Mouse (Mus musculus) liver, adult (tissue): Measurements from ENCODE around the gene Wfdc15a.

Experiments
- GATA4 ChIP-seq: IDR thresholded peaks from 2 replicates; pipeline ENCODE4 v1.6.1; 2014; ENCODE audit warnings: mild to moderate bottlenecking, low read length; ENCODE audit not compliant: insufficient replicate concordance

The Wfdc15a gene

GRCm38 (mm10) chr2:164184145-164184719, 15.7 kb downstream of the Wfdc15a start:
- no peak for TF ChIP-seq GATA4

DNA sequence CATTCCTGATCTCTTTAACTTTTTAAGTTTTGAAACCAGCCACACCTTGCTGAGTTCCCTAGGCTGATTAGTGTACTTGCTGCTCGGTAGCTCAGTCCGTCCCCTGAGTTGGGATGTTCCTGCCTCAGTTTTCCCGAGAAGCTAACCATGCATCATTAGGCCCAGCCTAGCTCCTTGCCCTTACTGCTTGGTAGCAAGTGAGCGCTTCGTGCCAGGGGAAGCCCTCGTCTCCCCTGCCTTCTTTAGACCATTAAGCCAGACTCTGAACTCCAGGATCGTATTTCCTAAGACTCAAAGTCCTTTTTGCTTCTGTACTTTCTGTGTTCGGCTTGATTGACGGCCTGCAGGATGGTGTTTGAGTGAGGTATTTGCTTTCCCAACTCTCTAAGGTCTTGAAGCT, 16.6 kb downstream of the Wfdc15a start:
- TF ChIP-seq GATA4: no peak

- no peak for TF ChIP-seq GATA4
Measured at GRCm38 (mm10) chr2:164182692-164183255, 17.2 kb downstream of the Wfdc15a start, which contains the start of gene Wfdc5. Wfdc5 (minus strand) TSS chr2:164182742.

GRCm38 (mm10) chr2:164180770-164181169, 19.2 kb downstream of the Wfdc15a start:
- TF ChIP-seq GATA4: no peak

DNA sequence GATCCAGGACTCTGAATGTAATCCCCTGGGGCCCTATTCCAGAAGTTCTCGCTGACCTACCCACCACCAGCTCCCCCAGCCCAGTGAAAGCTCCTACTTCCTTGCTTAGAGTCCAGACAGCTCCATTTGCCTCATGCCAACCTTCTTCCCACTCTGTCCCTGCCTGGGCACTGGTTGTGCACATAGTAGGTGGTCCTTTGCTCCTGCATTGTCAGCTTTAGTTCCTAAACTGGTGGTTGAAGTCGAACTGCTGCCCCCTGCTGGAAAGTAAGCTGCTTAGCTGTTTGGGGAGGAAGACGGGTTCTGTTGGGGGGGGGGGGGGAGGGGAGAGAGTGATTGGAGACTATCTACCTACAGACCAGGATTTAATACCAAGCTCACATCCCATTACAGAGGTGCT, 19.8 kb downstream of the Wfdc15a start:
- no peak for TF ChIP-seq GATA4

DNA sequence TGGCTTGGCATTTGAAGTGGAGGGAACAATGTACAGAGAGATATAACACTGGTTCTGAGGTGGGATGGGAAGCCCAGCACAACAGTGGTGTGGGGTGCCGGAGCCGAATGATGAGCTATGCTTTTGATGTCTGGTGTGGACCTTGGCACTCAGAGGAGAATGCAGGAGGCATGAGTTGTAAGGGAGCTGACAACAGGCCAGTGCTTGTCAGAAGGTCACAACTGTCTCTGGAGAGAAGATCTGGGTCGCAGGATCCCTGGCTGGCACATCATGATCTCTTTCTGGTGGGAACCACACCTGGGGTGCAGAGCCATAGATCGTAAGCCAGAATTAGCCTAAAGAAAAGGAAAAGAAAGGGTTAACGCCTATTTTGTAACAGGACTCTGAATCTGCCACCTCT, 22.1 kb downstream of the Wfdc15a start:
- TF ChIP-seq GATA4: no peak

- TF ChIP-seq GATA4: no peak
Measured at GRCm38 (mm10) chr2:164175850-164176249, 24.1 kb downstream of the Wfdc15a start.

- TF ChIP-seq GATA4: no peak
Measured at GRCm38 (mm10) chr2:164174649-164175395, 25.1 kb downstream of the Wfdc15a start.

GRCm38 (mm10) chr2:164173394-164173793, 26.5 kb downstream of the Wfdc15a start:
- no peak for TF ChIP-seq GATA4

- no peak for TF ChIP-seq GATA4
Measured at GRCm38 (mm10) chr2:164170902-164171301, 29.0 kb downstream of the Wfdc15a start, which contains the start of gene Kcns1. Kcns1 (minus strand) TSS chr2:164171113.

DNA sequence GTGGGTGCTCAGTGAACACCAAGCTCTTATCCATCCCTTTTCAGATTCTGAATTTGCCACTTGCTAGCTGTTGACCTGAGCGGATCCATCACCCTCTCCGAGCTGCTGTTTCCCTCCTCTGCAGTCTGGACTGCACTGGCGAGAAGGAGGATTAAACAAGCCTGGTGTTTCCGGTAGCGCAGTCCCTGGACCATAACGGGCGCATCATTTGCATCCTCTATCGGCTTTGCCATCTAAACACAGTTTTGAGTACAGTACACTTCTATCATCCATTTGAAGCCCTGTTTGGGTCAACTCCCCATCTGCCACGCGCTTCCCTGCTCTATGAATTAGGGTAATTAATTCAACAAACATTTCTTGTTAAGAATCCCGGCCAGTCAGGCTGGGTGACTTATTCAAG, 29.6 kb downstream of the Wfdc15a start:
- TF ChIP-seq GATA4: no peak

GRCm38 (mm10) chr2:164168571-164168946, 31.4 kb downstream of the Wfdc15a start:
- no peak for TF ChIP-seq GATA4

DNA sequence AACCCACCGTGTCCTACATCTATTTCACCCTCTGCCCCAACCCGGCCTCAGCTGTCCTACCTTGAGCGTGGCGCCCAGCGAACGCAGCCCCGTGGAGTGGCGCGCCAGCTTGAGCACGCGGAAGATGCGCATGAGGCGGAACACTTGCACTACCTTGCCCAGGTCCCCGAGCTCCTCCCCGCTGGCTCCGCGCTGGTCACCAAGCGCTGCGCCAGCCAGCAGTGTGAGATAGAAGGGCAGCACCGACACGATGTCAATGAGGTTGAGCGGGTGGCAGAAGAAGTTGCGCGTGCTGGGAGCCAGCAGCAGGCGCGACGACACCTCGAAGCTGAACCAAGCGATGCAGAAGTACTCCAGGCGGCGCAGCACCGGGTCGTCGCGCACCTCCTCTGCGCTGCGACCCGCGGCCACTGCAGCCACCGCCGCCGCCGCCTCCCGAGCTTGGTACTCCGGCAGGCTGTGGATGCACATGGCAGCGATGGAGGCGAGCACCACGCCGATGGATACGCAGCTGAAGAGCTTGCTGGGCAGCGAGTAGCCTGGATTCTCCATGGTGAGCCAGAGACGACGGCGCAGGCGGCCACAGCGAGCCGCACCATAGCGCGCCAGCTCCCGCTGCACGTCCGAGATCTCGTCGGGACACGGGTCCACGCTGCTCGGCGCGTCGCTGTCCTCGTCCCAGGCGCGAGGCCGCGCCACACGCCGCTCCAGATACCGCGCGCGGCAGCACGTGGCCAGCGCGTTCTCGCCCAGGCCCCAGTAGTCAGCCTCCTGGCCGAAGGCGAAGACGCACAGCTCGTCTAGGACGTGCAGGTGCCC, 32.0 kb downstream of the Wfdc15a start:
- no peak for TF ChIP-seq GATA4

DNA sequence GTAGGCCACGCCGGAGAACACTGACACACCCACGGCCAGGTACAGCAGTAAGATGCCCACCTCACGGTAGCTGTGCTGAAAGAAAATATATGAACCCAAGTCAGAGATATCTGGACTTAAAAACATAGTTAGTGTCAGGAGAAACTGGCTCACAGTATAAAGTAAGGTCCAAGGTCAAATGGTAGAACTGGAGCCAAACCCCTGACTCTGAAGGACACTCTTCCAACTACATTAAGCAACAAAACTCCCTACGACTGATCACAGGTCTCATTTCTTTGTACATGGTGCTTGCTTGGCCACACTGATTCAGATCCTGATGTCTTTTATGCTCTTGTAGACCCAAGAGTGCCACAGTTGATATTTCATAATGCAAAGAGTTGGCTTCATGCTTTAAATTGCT, 35.0 kb downstream of the Wfdc15a start:
- TF ChIP-seq GATA4: no peak

DNA sequence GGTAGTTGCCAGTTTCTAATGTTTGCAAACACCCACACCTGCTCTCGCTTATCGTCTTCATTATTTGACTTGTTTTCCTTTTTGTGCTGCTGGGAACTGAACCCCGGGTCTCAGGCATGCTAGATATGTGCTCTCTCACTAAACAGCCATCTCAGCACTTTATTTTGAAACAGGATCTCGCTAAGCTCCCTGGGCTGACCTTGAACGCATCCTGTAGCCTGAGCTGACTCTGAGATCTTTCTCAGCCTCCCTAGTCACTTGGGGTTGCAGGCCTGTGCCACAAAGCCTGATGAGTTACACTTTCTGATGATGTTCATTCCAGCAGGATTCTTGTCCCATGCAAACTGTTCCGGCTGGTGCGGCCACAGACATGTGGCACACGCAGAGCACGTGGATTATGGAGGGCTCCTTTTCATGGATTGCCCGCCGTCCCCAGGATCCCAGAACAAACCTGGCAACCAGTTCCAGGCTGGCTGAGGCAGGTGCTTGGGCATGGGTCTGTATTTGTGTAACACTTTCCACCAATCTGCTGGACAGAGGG, 38.3 kb downstream of the Wfdc15a start:
- no peak for TF ChIP-seq GATA4
